ENCODE assay signal across 8 mouse cellular contexts in the genomic region with DNA sequence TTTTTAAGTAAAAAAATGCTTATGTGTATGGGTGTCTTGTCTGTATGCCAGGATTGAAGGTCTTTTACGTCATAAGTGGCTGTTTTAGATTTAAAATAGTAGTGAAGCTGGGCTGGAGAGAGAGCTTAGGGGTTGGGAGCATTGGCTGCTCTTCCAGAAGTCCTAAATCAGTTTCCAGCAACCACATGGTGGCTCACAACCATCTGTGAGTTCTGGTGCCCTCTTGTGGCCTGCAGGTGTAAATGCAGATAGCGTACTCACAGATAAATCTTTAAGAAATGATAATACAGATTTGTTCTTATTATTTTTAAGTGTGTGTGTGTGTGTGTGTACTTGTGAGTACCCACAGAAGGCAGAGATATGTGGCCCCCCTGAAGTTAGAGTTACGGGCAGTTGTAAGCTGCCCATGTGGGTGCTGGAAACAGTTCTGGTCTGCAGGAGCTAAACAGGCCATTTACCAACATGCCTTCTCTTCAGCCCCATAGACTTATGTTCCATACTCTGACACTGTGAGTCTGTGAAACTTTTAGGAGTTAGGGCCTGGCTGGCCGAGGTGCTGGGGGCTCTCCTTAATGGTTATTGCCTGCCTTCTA. TPM values are rescaled to one million over a fixed set of nuclear protein-coding genes. Genes with fewer than 3 reads are reported as not detected.
A peak's percentile ranks its signal among the peaks of the same experiment; 100 is the strongest.
DNase-seq lines count a peak whose midpoint lies in the region; ATAC-seq and TF ChIP-seq lines count a peak whose summit lies in the region.

No protein-coding gene starts in this region.

- DNase-seq in B cell, adult 2 months = peak; percentile 73 to 75
- peak; percentile 84 for DNase-seq in MEL (ENCODE audit: low read depth, low spot score)
- DNase-seq in cerebellum, adult 2 months = peak; percentile 54 to 56
- DNase-seq in frontal cortex, postnatal 36 days (ENCODE audit: low spot score in 2 of 2) = peak; percentile 22 to 54
- peak; percentile 57 for DNase-seq in kidney, adult 9 months
- DNase-seq in thymus, postnatal 36 days = peak; percentile 25 to 36

- ATAC-seq in liver, embryonic 16.5 days (ENCODE audit: low read depth) = peak; percentile 32; the same call in 1 of the 2 replicates
- peak; percentile 33; the same call in 1 of the 2 replicates for ATAC-seq in neural tube, embryonic 12.5 days (ENCODE audit: low FRiP score, low read depth)

- no peak for TF ChIP-seq POLR2A in MEL (IDR thresholded peaks at IDR 0.05; ENCODE audit: control insufficient read depth in 1 of 2, insufficient read depth in 1 of 2, low read depth in 1 of 2, low read length in 2 of 2, poor library complexity in 1 of 2)
- TF ChIP-seq POLR2A in cerebellum, adult 2 months (IDR thresholded peaks at IDR 0.05; ENCODE audit: borderline replicate concordance, insufficient read depth, low read length) = no peak

- H3K4me3 ChIP-seq in MEL (ENCODE audit: control insufficient read depth in 1 of 2, insufficient read depth in 1 of 2, low read depth in 2 of 2, low read length in 2 of 2) = no peak overlapping the region
- H3K4me3 ChIP-seq in cerebellum, adult 2 months (replicated peaks; ENCODE audit: insufficient read depth, low read depth, low read length) = no peak overlapping the region
- H3K4me3 ChIP-seq in liver, embryonic 16.5 days (ENCODE audit: low read depth, low read length) = no peak overlapping the region
- no peak overlapping the region for H3K4me3 ChIP-seq in neural tube, embryonic 12.5 days

- H3K27ac ChIP-seq in MEL (ENCODE audit: control insufficient read depth, low read depth, low read length) = no peak overlapping the region
- H3K27ac ChIP-seq in cerebellum, adult 2 months (ENCODE audit: insufficient read depth, low read length) = no peak overlapping the region
- no peak overlapping the region for H3K27ac ChIP-seq in liver, embryonic 16.5 days (ENCODE audit: low read length)
- no peak overlapping the region for H3K27ac ChIP-seq in neural tube, embryonic 12.5 days

- WGBS in cerebellum, adult 2 months = 41% methylated on average over 4 of the region's 4 CpGs
- 30% methylated on average over 4 of the region's 4 CpGs for WGBS in liver, embryonic 16.5 days (ENCODE audit: insufficient replicate concordance)
- WGBS in neural tube, embryonic 12.5 days = 39% methylated on average over 4 of the region's 4 CpGs

- no peak for TF ChIP-seq EP300 in MEL (IDR thresholded peaks at IDR 0.05; ENCODE audit: low read depth in 1 of 2, low read length in 2 of 2)

- no peak overlapping the region for H3K4me2 ChIP-seq in liver, embryonic 16.5 days (ENCODE audit: low read depth, low read length)
- H3K4me2 ChIP-seq in neural tube, embryonic 12.5 days (replicated peaks) = no peak overlapping the region

- H3K36me3 ChIP-seq in MEL (ENCODE audit: control insufficient read depth in 1 of 2, insufficient read depth in 2 of 2, low read length in 2 of 2) = peaks cover 2 to 11% of the 10 kb centered on the region in 2 experiments; a peak in 3 of 4 replicates
- H3K36me3 ChIP-seq in liver, embryonic 16.5 days (ENCODE audit: control insufficient read depth, insufficient read depth) = peaks cover 6% of the 10 kb centered on the region
- peaks cover 9% of the 10 kb centered on the region; the same call in 1 of the 2 replicates for H3K36me3 ChIP-seq in neural tube, embryonic 12.5 days

- H3K4me1 ChIP-seq in MEL (ENCODE audit: control insufficient read depth in 1 of 2, insufficient read depth in 2 of 2, low read length in 2 of 2) = no peaks in the 10 kb centered on the region
- H3K4me1 ChIP-seq in cerebellum, adult 2 months (ENCODE audit: control insufficient read depth, insufficient read depth, low read length) = no peaks in the 10 kb centered on the region
- H3K4me1 ChIP-seq in liver, embryonic 16.5 days (ENCODE audit: control insufficient read depth, low read depth, low read length) = no peaks in the 10 kb centered on the region
- H3K4me1 ChIP-seq in neural tube, embryonic 12.5 days = no peaks in the 10 kb centered on the region

- H3K79me2 ChIP-seq in MEL (ENCODE audit: control insufficient read depth, insufficient read depth, low read length, poor library complexity) = peaks cover 2% of the 10 kb centered on the region; the same call in 1 of the 2 replicates

- no peaks in the 10 kb centered on the region for H3K27me3 ChIP-seq in MEL (ENCODE audit: control insufficient read depth in 1 of 2, insufficient read depth in 2 of 2, low read length in 2 of 2)
- H3K27me3 ChIP-seq in cerebellum, adult 2 months (ENCODE audit: control insufficient read depth, insufficient read depth, low read length) = no peaks in the 10 kb centered on the region
- H3K27me3 ChIP-seq in liver, embryonic 16.5 days (ENCODE audit: control insufficient read depth, insufficient read depth, low read depth, low read length) = no peaks in the 10 kb centered on the region
- H3K27me3 ChIP-seq in neural tube, embryonic 12.5 days (replicated peaks) = no peaks in the 10 kb centered on the region

- H3K9ac ChIP-seq in MEL (ENCODE audit: control insufficient read depth, low read depth, low read length, poor library complexity, severe bottlenecking) = no peak overlapping the region
- H3K9ac ChIP-seq in liver, embryonic 16.5 days (ENCODE audit: low read depth, low read length) = no peak overlapping the region
- no peak overlapping the region for H3K9ac ChIP-seq in neural tube, embryonic 12.5 days

- peak; percentile 78 to 95 (median 81) for TF ChIP-seq CTCF in MEL (IDR thresholded peaks at IDR 0.05 in 2 of 3, conservative IDR thresholded peaks at IDR 0.05 in 1 of 3; ENCODE audit: control insufficient read depth in 1 of 3, insufficient read depth in 1 of 3, low read depth in 2 of 3, low read length in 3 of 3, poor library complexity in 1 of 3, severe bottlenecking in 1 of 3)
- TF ChIP-seq CTCF in cerebellum, adult 2 months (IDR thresholded peaks at IDR 0.05; ENCODE audit: borderline replicate concordance, insufficient read depth, low read depth, low read length) = peak; percentile 77

- TF ChIP-seq RAD21 in MEL (IDR thresholded peaks at IDR 0.05; ENCODE audit: low read depth, low read length) = peak; percentile 73

- H3K9me3 ChIP-seq in MEL (replicated peaks; ENCODE audit: insufficient read depth, low read length) = no peaks in the 10 kb centered on the region
- no peaks in the 10 kb centered on the region for H3K9me3 ChIP-seq in liver, embryonic 16.5 days (replicated peaks; ENCODE audit: control insufficient read depth, low read length)
- no peaks in the 10 kb centered on the region for H3K9me3 ChIP-seq in neural tube, embryonic 12.5 days

TF ChIP-seq in MEL, 35 proteins besides CTCF, POLR2A, EP300 and RAD21 (continues in another document):
- peak; percentile 97 for TF ChIP-seq MYC (IDR thresholded peaks at IDR 0.05; ENCODE audit: low read depth, low read length)
- no peak for TF ChIP-seq UBTF (IDR thresholded peaks at IDR 0.05; ENCODE audit: borderline replicate concordance, insufficient read depth, low read depth, low read length)
- peak; percentile 54 for TF ChIP-seq ZC3H11A (IDR thresholded peaks at IDR 0.05; ENCODE audit: low read depth, low read length)
- TF ChIP-seq MXI1 (IDR thresholded peaks at IDR 0.05; ENCODE audit: low read depth, low read length) = peak; percentile 75
- no peak for TF ChIP-seq ELF1 (IDR thresholded peaks at IDR 0.05; ENCODE audit: low read depth, low read length)
- no peak for TF ChIP-seq USF2 (IDR thresholded peaks at IDR 0.05; ENCODE audit: borderline replicate concordance in 1 of 2, insufficient read depth in 1 of 2, low read depth in 1 of 2, low read length in 2 of 2)
- TF ChIP-seq ZNF384 (IDR thresholded peaks at IDR 0.05; ENCODE audit: low read depth, low read length) = 0 out of 2 replicates have a peak, but pooled peaks have one; percentile 23
- TF ChIP-seq GATA1 (IDR thresholded peaks at IDR 0.05; ENCODE audit: low read depth, low read length) = peak; percentile 42

RNA-seq across cellular contexts. Expression of a gene that starts 8.6 kb away (rescaled TPM):
- total RNA-seq in MEL (2012; rRNA removed) = 19.8 and 23.7 TPM in 2 replicates
- 10 to 100 TPM in 1 of 2 experiments, not detected in 1; 38.5 TPM for polyA plus RNA-seq in MEL (2012; ENCODE audit: insufficient read depth in 1 of 2, insufficient read length in 2 of 2, low read depth in 1 of 2, low replicate concordance in 2 of 2, missing spikeins in 1 of 2)
- 13.8 and 16.0 TPM in 2 replicates for polyA plus RNA-seq in cerebellum, adult 2 months (2012; rRNA removed)
- 12.2 and 13.3 TPM in 2 replicates for polyA plus RNA-seq in liver, embryonic 16.5 days (2015; fragmentation: Nextera tagmentation; extraction: Ambion mirVana)
- polyA plus RNA-seq in neural tube, embryonic 12.5 days (2016; fragmentation: Nextera tagmentation; extraction: Ambion mirVana) = 21.6 and 23.0 TPM in 2 replicates

RNA-seq across cellular contexts. Expression of a gene that starts 9.1 kb away (rescaled TPM):
- 29.4 and 31.2 TPM in 2 replicates for total RNA-seq in MEL (2012; rRNA removed)
- polyA plus RNA-seq in MEL (2012; ENCODE audit: insufficient read depth in 1 of 2, insufficient read length in 2 of 2, low read depth in 1 of 2, low replicate concordance in 2 of 2, missing spikeins in 1 of 2) = 10 to 100 TPM in 1 of 2 experiments, not detected in 1; 21.7 TPM
- 15.6 and 17.0 TPM in 2 replicates for polyA plus RNA-seq in cerebellum, adult 2 months (2012; rRNA removed)
- polyA plus RNA-seq in liver, embryonic 16.5 days (2015; fragmentation: Nextera tagmentation; extraction: Ambion mirVana) = 11.4 and 12.5 TPM in 2 replicates
- 20.9 and 24.0 TPM in 2 replicates for polyA plus RNA-seq in neural tube, embryonic 12.5 days (2016; fragmentation: Nextera tagmentation; extraction: Ambion mirVana)

RNA-seq across cellular contexts. Expression of a gene that starts 9.2 kb away (rescaled TPM):
- total RNA-seq in MEL (2012; rRNA removed) = 234 and 247 TPM in 2 replicates
- polyA plus RNA-seq in MEL (2012; ENCODE audit: insufficient read depth in 1 of 2, insufficient read length in 2 of 2, low read depth in 1 of 2, low replicate concordance in 2 of 2, missing spikeins in 1 of 2) = 100 to 1,000 TPM; 199 to 216 TPM
- 141 and 148 TPM in 2 replicates for polyA plus RNA-seq in cerebellum, adult 2 months (2012; rRNA removed)
- polyA plus RNA-seq in liver, embryonic 16.5 days (2015; fragmentation: Nextera tagmentation; extraction: Ambion mirVana) = 121 and 134 TPM in 2 replicates
- polyA plus RNA-seq in neural tube, embryonic 12.5 days (2016; fragmentation: Nextera tagmentation; extraction: Ambion mirVana) = 288 and 293 TPM in 2 replicates

RNA-seq across cellular contexts. Expression of a gene that starts 9.6 kb away (rescaled TPM):
- not detected in 2 replicates for total RNA-seq in MEL (2012; rRNA removed)
- polyA plus RNA-seq in MEL (2012; ENCODE audit: insufficient read depth in 1 of 2, insufficient read length in 2 of 2, low read depth in 1 of 2, low replicate concordance in 2 of 2, missing spikeins in 1 of 2) = under 1 TPM in 1 of 2 experiments, not detected in 1; 0.29 TPM
- polyA plus RNA-seq in cerebellum, adult 2 months (2012; rRNA removed) = 0.59 and 0.61 TPM in 2 replicates
- 6.0 and 6.3 TPM in 2 replicates for polyA plus RNA-seq in liver, embryonic 16.5 days (2015; fragmentation: Nextera tagmentation; extraction: Ambion mirVana)
- 2.0 and 2.3 TPM in 2 replicates for polyA plus RNA-seq in neural tube, embryonic 12.5 days (2016; fragmentation: Nextera tagmentation; extraction: Ambion mirVana)

RNA-seq across cellular contexts. Expression of a gene that starts 43.2 kb away (rescaled TPM):
- total RNA-seq in MEL (2012; rRNA removed) = not detected in 2 replicates
- not detected for polyA plus RNA-seq in MEL (2012; ENCODE audit: insufficient read depth in 1 of 2, insufficient read length in 2 of 2, low read depth in 1 of 2, low replicate concordance in 2 of 2, missing spikeins in 1 of 2)
- polyA plus RNA-seq in cerebellum, adult 2 months (2012; rRNA removed) = 13.5 and 16.4 TPM in 2 replicates
- polyA plus RNA-seq in liver, embryonic 16.5 days (2015; fragmentation: Nextera tagmentation; extraction: Ambion mirVana) = 9.6 and 10.5 TPM in 2 replicates
- polyA plus RNA-seq in neural tube, embryonic 12.5 days (2016; fragmentation: Nextera tagmentation; extraction: Ambion mirVana) = 1.5 and 2.1 TPM in 2 replicates

Comparison
In these comparisons a context has a peak if more than half of its experiments do, and no peak if none do; other contexts are left out.
1. DNase-seq: peak in every context shown above with its lines; median percentile 84 in MEL; 74 in B cell, adult 2 months; 57 in kidney, adult 9 months; 55 in cerebellum, adult 2 months; 38 in frontal cortex, postnatal 36 days; 30 in thymus, postnatal 36 days.